Mouse (Mus musculus): ENCODE data around the gene Hoxd10.

The Hoxd10 gene

GRCm38 (mm10) chr2:74681594-74682531, 9.9 kb upstream of the Hoxd10 start:
- DNase-seq: no peak

GRCm38 (mm10) chr2:74682796-74683195, 8.9 kb upstream of the Hoxd10 start:
- DNase-seq: no peak

GRCm38 (mm10) chr2:74683471-74683951, 8.2 kb upstream of the Hoxd10 start:
- no peak for DNase-seq

- DNase-seq: no peak
These were observed 7.6 kb upstream of the Hoxd10 start for GRCm38 (mm10) chr2:74684106-74684505.

- DNase-seq: no peak
These were observed 6.6 kb upstream of the Hoxd10 start for GRCm38 (mm10) chr2:74685059-74685603.

- DNase-seq: peak in 1 of 2 experiments; percentile 73
These were observed 5.3 kb upstream of the Hoxd10 start for GRCm38 (mm10) chr2:74686301-74686987.

- no peak for DNase-seq
These were observed 4.6 kb upstream of the Hoxd10 start for GRCm38 (mm10) chr2:74686988-74687697.

- no peak for DNase-seq
These were observed 3.8 kb upstream of the Hoxd10 start for GRCm38 (mm10) chr2:74687698-74688555.

- DNase-seq: no peak
These were observed 2.7 kb upstream of the Hoxd10 start for GRCm38 (mm10) chr2:74688795-74689573.

- DNase-seq: no peak
These were observed 2.0 kb upstream of the Hoxd10 start for GRCm38 (mm10) chr2:74689574-74690337.

- no peak for DNase-seq
These were observed 1.4 kb upstream of the Hoxd10 start for GRCm38 (mm10) chr2:74690338-74690716.

- no peak for DNase-seq
These were observed 477 bp downstream of the Hoxd10 start for GRCm38 (mm10) chr2:74691995-74692807.

- no peak for DNase-seq
These were observed 1.2 kb downstream of the Hoxd10 start for GRCm38 (mm10) chr2:74692808-74693431.

- DNase-seq: no peak
These were observed 1.7 kb downstream of the Hoxd10 start for GRCm38 (mm10) chr2:74693432-74693827.

GRCm38 (mm10) chr2:74694066-74694465, 2.3 kb downstream of the Hoxd10 start:
- DNase-seq: peak in 1 of 2 experiments; percentile 24

GRCm38 (mm10) chr2:74695383-74695782, 3.7 kb downstream of the Hoxd10 start:
- no peak for DNase-seq

- no peak for DNase-seq
These were observed 4.2 kb downstream of the Hoxd10 start for GRCm38 (mm10) chr2:74695813-74696430.
